Mouse (Mus musculus) skeletal muscle tissue, postnatal 0 days (tissue): ENCODE results near the gene Sh3bgrl. TPM values are rescaled to one million over a fixed set of nuclear protein-coding genes. Genes with fewer than 3 reads are reported as not detected.

Experiments
- polyA plus RNA-seq: library from polyadenylated mRNA; unstranded; fragments of >200 nt; fragmentation: Nextera tagmentation; extraction: Ambion mirVana; gene quantifications from 2 replicates; pipeline ENCODE4 v1.2.1, GENCODE M21; 2015

Sh3bgrl gene
- polyA plus RNA-seq = 52.3 and 60.2 TPM in 2 replicates

GRCm38 (mm10) chrX:109095245-109096242 is at the start of gene Sh3bgrl:
Gene Sh3bgrl (plus strand): TSS chrX:109095365.

GRCm38 (mm10) chrX:109196468-109196867 is 101.3 kb downstream of the Sh3bgrl start, which contains the start of gene Gm6377:
Gene Gm6377 (plus strand): TSS chrX:109196756.

Other genes with a start within 250 kb of the Sh3bgrl start
- 6.8 and 8.9 TPM in 2 replicates for gene Hmgn5, start 82.0 kb upstream of the Sh3bgrl start, polyA plus RNA-seq
- 0.12 and 0.16 TPM in 2 replicates for gene Gm6377, start 101.4 kb downstream of the Sh3bgrl start, polyA plus RNA-seq